Mouse (Mus musculus) liver, embryonic 15.5 days (tissue): ENCODE measurements around the gene Ms4a8a. TPM values are rescaled to one million over a fixed set of nuclear protein-coding genes. Genes with fewer than 3 reads are reported as not detected.

Experiments
- polyA plus RNA-seq: library from polyadenylated mRNA; unstranded; fragments of >200 nt; fragmentation: Nextera tagmentation; extraction: Ambion mirVana; gene quantifications from 2 replicates; pipeline ENCODE4 v1.2.1, GENCODE M21; 2015

Gene Ms4a8a
- polyA plus RNA-seq, 1 experiment from 2014 or later = 0.10 TPM

Other genes with a start within 250 kb of the Ms4a8a start
- gene Slc15a3, start 241.4 kb downstream of the Ms4a8a start, polyA plus RNA-seq = 1.2 and 1.7 TPM in 2 replicates
- 2.8 and 3.5 TPM in 2 replicates for gene Tmem132a, start 211.2 kb downstream of the Ms4a8a start, polyA plus RNA-seq
- 20.0 and 20.6 TPM in 2 replicates for gene Tmem109, start 199.1 kb downstream of the Ms4a8a start, polyA plus RNA-seq
- 13.6 and 14.5 TPM in 2 replicates for gene Prpf19, start 185.9 kb downstream of the Ms4a8a start, polyA plus RNA-seq
- not detected in 2 replicates for gene Zp1, start 160.5 kb downstream of the Ms4a8a start, polyA plus RNA-seq
- not detected in 2 replicates for gene Ptgdr2, start 143.9 kb downstream of the Ms4a8a start, polyA plus RNA-seq
- gene Ccdc86, start 131.8 kb downstream of the Ms4a8a start, polyA plus RNA-seq = 11.6 and 13.7 TPM in 2 replicates
- not detected in 2 replicates for gene Ms4a10, start 106.4 kb downstream of the Ms4a8a start, polyA plus RNA-seq
- not detected in 2 replicates for gene Ms4a15, start 87.9 kb downstream of the Ms4a8a start, polyA plus RNA-seq
- 0.08 TPM in 1 of 2 replicates, not detected in the other for gene Ms4a18, start 63.1 kb downstream of the Ms4a8a start, polyA plus RNA-seq
- not detected in 2 replicates for gene 1700017D01Rik, start 49.8 kb upstream of the Ms4a8a start, polyA plus RNA-seq
- not detected in 2 replicates for gene 1700025F22Rik, start 84.2 kb upstream of the Ms4a8a start, polyA plus RNA-seq
- gene Ms4a13, start 115.6 kb upstream of the Ms4a8a start, polyA plus RNA-seq = not detected in 2 replicates
- not detected in 2 replicates for gene Ms4a12, start 151.3 kb upstream of the Ms4a8a start, polyA plus RNA-seq
- gene Ms4a1, start 185.1 kb upstream of the Ms4a8a start, polyA plus RNA-seq = not detected in 2 replicates
- gene Ms4a5, start 202.8 kb upstream of the Ms4a8a start, polyA plus RNA-seq = not detected in 2 replicates
- not detected in 2 replicates for gene Ms4a14, start 233.4 kb upstream of the Ms4a8a start, polyA plus RNA-seq